Comparison of ENCODE assay signal across 29 mouse cellular contexts in the genomic region with DNA sequence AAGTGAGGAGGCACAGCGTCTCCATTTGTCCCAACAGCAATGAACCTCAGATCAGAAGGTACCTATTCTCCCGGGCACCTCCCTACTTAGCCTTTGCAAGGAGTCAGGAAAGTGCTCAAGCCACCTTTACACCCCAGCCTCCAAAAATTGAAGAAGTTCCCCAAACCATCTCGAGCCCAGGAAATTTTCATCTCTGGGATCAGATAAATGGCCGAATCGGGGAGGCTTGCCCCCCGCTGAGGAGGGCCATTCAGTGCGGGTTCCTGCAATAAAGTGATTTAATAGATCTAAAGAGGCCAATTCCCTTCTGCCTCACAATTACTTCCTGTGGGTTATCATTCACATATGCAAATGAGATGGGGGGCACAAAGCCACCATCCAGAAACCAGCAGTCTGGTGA. TPM values are rescaled to one million over a fixed set of nuclear protein-coding genes. Genes with fewer than 3 reads are reported as not detected.
DNase-seq lines count a peak whose midpoint lies in the region; ATAC-seq lines count a peak whose summit lies in the region.
"Had no signal": no experiment of that assay in that cellular context is flagged by ENCODE, and none has a peak within 500 bp of the region (broad histone marks: within the 10 kb centered on the region; RNA-seq: fewer than 3 reads in every experiment).

No protein-coding gene starts in this region.

- H3K27ac ChIP-seq in heart, embryonic 11.5 days (ENCODE audit: low read depth, low read length), result peak overlapping the region; percentile 22; the same call in 1 of the 2 replicates
- H3K27ac ChIP-seq in midbrain, embryonic 11.5 days (ENCODE audit: low read depth, low read length), result peak overlapping the region; percentile 52; the same call in 1 of the 2 replicates
- no peak overlapping the region for H3K27ac ChIP-seq in midbrain, embryonic 16.5 days (ENCODE audit: low read length)
- H3K27ac ChIP-seq in ES-E14 (ENCODE audit: insufficient read depth, low read depth, low read length, poor library complexity, severe bottlenecking), result peak overlapping the region; percentile 71
- H3K27ac ChIP-seq in limb, embryonic 12.5 days, result no peak overlapping the region
- H3K27ac ChIP-seq: embryonic facial prominence, embryonic 12.5 days; gastrocnemius, adult 2 months; heart, embryonic 13.5 days; left cerebral cortex, adult 2 months; limb, embryonic 13.5 days had no signal

- H3K27me3 ChIP-seq in heart, embryonic 11.5 days (ENCODE audit: control insufficient read depth, insufficient read depth, low read length), result peaks cover 26% of the 10 kb centered on the region
- no peaks in the 10 kb centered on the region for H3K27me3 ChIP-seq in midbrain, embryonic 11.5 days (ENCODE audit: control insufficient read depth, insufficient read depth, low read length)
- H3K27me3 ChIP-seq in midbrain, embryonic 16.5 days (ENCODE audit: control insufficient read depth, insufficient read depth, low read depth, low read length), result peaks cover 20% of the 10 kb centered on the region
- peaks cover 38% of the 10 kb centered on the region for H3K27me3 ChIP-seq in limb, embryonic 12.5 days

- H3K4me2 ChIP-seq in heart, embryonic 11.5 days, result 0 out of 2 replicates have a peak overlapping the region, but pooled peaks have one; percentile 8
- H3K4me2 ChIP-seq in midbrain, embryonic 11.5 days, result peak overlapping the region; percentile 80
- H3K4me2 ChIP-seq in midbrain, embryonic 16.5 days (ENCODE audit: low read length), result no peak overlapping the region
- H3K4me2 ChIP-seq in limb, embryonic 12.5 days, result peak overlapping the region; percentile 66
- H3K4me2 ChIP-seq: limb, embryonic 13.5 days had no signal

- no peaks in the 10 kb centered on the region for H3K36me3 ChIP-seq in heart, embryonic 11.5 days (ENCODE audit: control insufficient read depth, insufficient read depth, low read length)
- H3K36me3 ChIP-seq in midbrain, embryonic 11.5 days (ENCODE audit: control insufficient read depth, insufficient read depth, low read length), result no peaks in the 10 kb centered on the region
- H3K36me3 ChIP-seq in midbrain, embryonic 16.5 days (ENCODE audit: control insufficient read depth, insufficient read depth, low read length), result no peaks in the 10 kb centered on the region
- H3K36me3 ChIP-seq in ES-E14 (ENCODE audit: control insufficient read depth, insufficient read depth, low read length, poor library complexity, severe bottlenecking), result peaks cover 5% of the 10 kb centered on the region; the same call in 1 of the 2 replicates
- no peaks in the 10 kb centered on the region for H3K36me3 ChIP-seq in limb, embryonic 12.5 days
- H3K36me3 ChIP-seq: embryonic facial prominence, embryonic 12.5 days; heart, embryonic 13.5 days; limb, embryonic 13.5 days had no signal

- WGBS in heart, embryonic 11.5 days (ENCODE audit: insufficient replicate concordance), result 10% methylated on average over 7 of the region's 7 CpGs
- 3% methylated on average over 7 of the region's 7 CpGs for WGBS in midbrain, embryonic 11.5 days
- WGBS in midbrain, embryonic 16.5 days, result 4% methylated on average over 7 of the region's 7 CpGs
- WGBS in limb, embryonic 12.5 days, result 3% methylated on average over 7 of the region's 7 CpGs

- no peak for DNase-seq in heart, adult 8-10 months (ENCODE audit: low spot score)
- peak; percentile 89 for DNase-seq in midbrain, embryonic 11.5 days (ENCODE audit: low spot score, missing footprints)
- DNase-seq in ES-E14 (ENCODE audit: low read depth, low spot score), result no peak
- no peak for DNase-seq in right cerebral cortex, adult 18-20 months
- DNase-seq: adrenal gland, postnatal 14 days; B cell, adult 2 months; cerebellum, adult 9-11 months; gastrocnemius, adult 2 months; kidney, adult 9 months; kidney, postnatal 36 days; lung, adult 18-20 months; lung, postnatal 14 days; thymus, postnatal 36 days had no signal

- in situ Hi-C loops in ES-E14 (cut with MboI; ENCODE audit: low sequenced_read_pairs in 2 of 2, unreplicated experiment in 2 of 2), result no loop called here

- ATAC-seq in heart, embryonic 11.5 days (replicated peaks; ENCODE audit: insufficient number of reproducible peaks, low FRiP score, low TSS enrichment), result no peak
- no peak for ATAC-seq in midbrain, embryonic 11.5 days (ENCODE audit: low FRiP score)
- ATAC-seq in midbrain, embryonic 16.5 days, result no peak
- ATAC-seq in limb, embryonic 12.5 days (ENCODE audit: insufficient number of reproducible peaks, insufficient read depth, low FRiP score, low TSS enrichment, low read depth), result no peak
- ATAC-seq in megakaryocyte-erythroid progenitor cell, adult 5-6 weeks (replicated peaks; ENCODE audit: low FRiP score, low TSS enrichment, poor library complexity, severe bottlenecking), result no peak
- ATAC-seq: inflammation-experienced regulatory T-cells, adult 6 months; Patski had no signal

- H3K4me3 ChIP-seq in heart, embryonic 11.5 days (ENCODE audit: low read depth, low read length), result no peak overlapping the region
- peak overlapping the region; percentile 61 for H3K4me3 ChIP-seq in midbrain, embryonic 11.5 days (ENCODE audit: low read depth, low read length)
- no peak overlapping the region for H3K4me3 ChIP-seq in midbrain, embryonic 16.5 days (ENCODE audit: low read depth, low read length)
- H3K4me3 ChIP-seq in ES-E14 (ENCODE audit: insufficient read depth in 1 of 2, low read depth in 1 of 2, low read length in 2 of 2, poor library complexity in 1 of 2, severe bottlenecking in 1 of 2), result peak overlapping the region in 1 of 2 experiments; percentile 41; a peak in 2 of 4 replicates
- no peak overlapping the region for H3K4me3 ChIP-seq in limb, embryonic 12.5 days (replicated peaks)
- H3K4me3 ChIP-seq: embryonic facial prominence, embryonic 12.5 days; erythroblast, embryonic 14.5 days; gastrocnemius, adult 2 months; left cerebral cortex, adult 2 months; limb, embryonic 13.5 days; myocyte had no signal

- no peaks in the 10 kb centered on the region for H3K9me3 ChIP-seq in heart, embryonic 11.5 days (replicated peaks; ENCODE audit: control insufficient read depth, low read length)
- no peaks in the 10 kb centered on the region for H3K9me3 ChIP-seq in midbrain, embryonic 11.5 days (ENCODE audit: control insufficient read depth, low read length)
- no peaks in the 10 kb centered on the region for H3K9me3 ChIP-seq in midbrain, embryonic 16.5 days (replicated peaks; ENCODE audit: control insufficient read depth, low read length, poor library complexity, severe bottlenecking)
- H3K9me3 ChIP-seq in ES-E14 (ENCODE audit: control insufficient read depth, insufficient read depth, low read depth, low read length), result no peaks in the 10 kb centered on the region
- no peaks in the 10 kb centered on the region for H3K9me3 ChIP-seq in limb, embryonic 12.5 days
- H3K9me3 ChIP-seq: embryonic facial prominence, embryonic 12.5 days; heart, embryonic 13.5 days; limb, embryonic 13.5 days had no signal

- peaks cover 65% of the 10 kb centered on the region for H3K4me1 ChIP-seq in heart, embryonic 11.5 days (ENCODE audit: control insufficient read depth, insufficient read depth, low read length)
- peaks cover 73% of the 10 kb centered on the region for H3K4me1 ChIP-seq in midbrain, embryonic 11.5 days (ENCODE audit: control insufficient read depth, insufficient read depth, low read length)
- peaks cover 26% of the 10 kb centered on the region for H3K4me1 ChIP-seq in midbrain, embryonic 16.5 days (ENCODE audit: control insufficient read depth, insufficient read depth, low read length)
- peaks cover 3 to 4% of the 10 kb centered on the region in 2 experiments; a peak in 3 of 4 replicates for H3K4me1 ChIP-seq in ES-E14 (ENCODE audit: control insufficient read depth in 2 of 2, insufficient read depth in 2 of 2, low read length in 2 of 2, poor library complexity in 1 of 2)
- peaks cover 61% of the 10 kb centered on the region for H3K4me1 ChIP-seq in limb, embryonic 12.5 days (replicated peaks)

- H3K9ac ChIP-seq in heart, embryonic 11.5 days (ENCODE audit: low read depth, low read length), result no peak overlapping the region
- peak overlapping the region; percentile 71 for H3K9ac ChIP-seq in midbrain, embryonic 11.5 days (ENCODE audit: low read length)
- no peak overlapping the region for H3K9ac ChIP-seq in midbrain, embryonic 16.5 days (ENCODE audit: low read depth, low read length)
- peak overlapping the region; percentile 30; the same call in 1 of the 2 replicates for H3K9ac ChIP-seq in ES-E14 (ENCODE audit: insufficient read depth, low read depth, low read length, poor library complexity, severe bottlenecking)
- peak overlapping the region; percentile 8; the same call in 1 of the 2 replicates for H3K9ac ChIP-seq in limb, embryonic 12.5 days (replicated peaks)
- H3K9ac ChIP-seq: embryonic facial prominence, embryonic 12.5 days; heart, embryonic 13.5 days; limb, embryonic 13.5 days had no signal

RNA-seq across cellular contexts. Expression of a gene that starts 2.4 kb away (rescaled TPM):
- polyA plus RNA-seq in heart, embryonic 11.5 days (2014; fragmentation: Nextera tagmentation; extraction: Ambion mirVana), result 0.21 and 0.30 TPM in 2 replicates
- total RNA-seq in heart, adult 8-10 months (2022), result not detected
- polyA plus RNA-seq in midbrain, embryonic 11.5 days (2014; fragmentation: Nextera tagmentation; extraction: Ambion mirVana), result 4.7 and 5.6 TPM in 2 replicates
- 0.37 and 0.44 TPM in 2 replicates for polyA plus RNA-seq in midbrain, embryonic 16.5 days (2015; fragmentation: Nextera tagmentation; extraction: Ambion mirVana)
- 84.7 and 134 TPM in 2 replicates for total RNA-seq in ES-E14 (2012; rRNA removed)
- polyA plus RNA-seq in limb, embryonic 12.5 days (2016; fragmentation: Nextera tagmentation; extraction: Ambion mirVana), result 0.42 and 0.51 TPM in 2 replicates
- not detected in 2 replicates for total RNA-seq in megakaryocyte-erythroid progenitor cell, adult 5-6 weeks (2014; fragmentation: Nextera tagmentation)
- 0.23 TPM in 1 of 2 replicates, not detected in the other for total RNA-seq in megakaryocyte-erythroid progenitor cell, adult 5-6 weeks (2017)
- total RNA-seq: adrenal gland, postnatal 14 days; heart, postnatal 25 days; left cerebral cortex, adult 2 months had no signal
- polyA plus RNA-seq: cortical plate, adult 2 months; erythroblast, embryonic 14.5 days; gonadal fat pad, adult 2 months; Patski had no signal

RNA-seq across cellular contexts. Expression of a gene that starts 15.5 kb away (rescaled TPM):
- polyA plus RNA-seq in heart, embryonic 11.5 days (2014; fragmentation: Nextera tagmentation; extraction: Ambion mirVana), result 35.3 and 35.6 TPM in 2 replicates
- total RNA-seq in heart, adult 8-10 months (2022), result 10 to 100 TPM; 33.6 to 44.8 (median 36.3) TPM
- polyA plus RNA-seq in midbrain, embryonic 11.5 days (2014; fragmentation: Nextera tagmentation; extraction: Ambion mirVana), result 38.9 and 42.4 TPM in 2 replicates
- 45.7 and 48.6 TPM in 2 replicates for polyA plus RNA-seq in midbrain, embryonic 16.5 days (2015; fragmentation: Nextera tagmentation; extraction: Ambion mirVana)
- 20.9 and 24.6 TPM in 2 replicates for total RNA-seq in ES-E14 (2012; rRNA removed)
- 40.4 and 49.7 TPM in 2 replicates for polyA plus RNA-seq in limb, embryonic 12.5 days (2016; fragmentation: Nextera tagmentation; extraction: Ambion mirVana)
- total RNA-seq in megakaryocyte-erythroid progenitor cell, adult 5-6 weeks (2014; fragmentation: Nextera tagmentation), result 27.0 and 34.0 TPM in 2 replicates
- 10.6 and 26.2 TPM in 2 replicates for total RNA-seq in megakaryocyte-erythroid progenitor cell, adult 5-6 weeks (2017)

RNA-seq across cellular contexts. Expression of a gene that starts 37.4 kb away (rescaled TPM):
- polyA plus RNA-seq in heart, embryonic 11.5 days (2014; fragmentation: Nextera tagmentation; extraction: Ambion mirVana), result not detected in 2 replicates
- not detected for total RNA-seq in heart, adult 8-10 months (2022)
- polyA plus RNA-seq in midbrain, embryonic 11.5 days (2014; fragmentation: Nextera tagmentation; extraction: Ambion mirVana), result not detected in 2 replicates
- polyA plus RNA-seq in midbrain, embryonic 16.5 days (2015; fragmentation: Nextera tagmentation; extraction: Ambion mirVana), result not detected in 2 replicates
- total RNA-seq in ES-E14 (2012; rRNA removed), result not detected in 2 replicates
- not detected in 2 replicates for polyA plus RNA-seq in limb, embryonic 12.5 days (2016; fragmentation: Nextera tagmentation; extraction: Ambion mirVana)
- total RNA-seq in megakaryocyte-erythroid progenitor cell, adult 5-6 weeks (2014; fragmentation: Nextera tagmentation), result not detected in 2 replicates
- not detected in 2 replicates for total RNA-seq in megakaryocyte-erythroid progenitor cell, adult 5-6 weeks (2017)
- total RNA-seq: adrenal gland, postnatal 14 days; gastrocnemius, adult 2 months; heart, postnatal 25 days; left cerebral cortex, adult 2 months had no signal
- polyA plus RNA-seq: brain, embryonic 14.5 days; cortical plate, adult 2 months; embryonic facial prominence, embryonic 12.5 days; erythroblast, embryonic 14.5 days; heart, embryonic 13.5 days; limb, embryonic 13.5 days; myocyte; Patski had no signal

RNA-seq across cellular contexts. Expression of a gene that starts 44.4 kb away (rescaled TPM):
- 0.52 and 1.1 TPM in 2 replicates for polyA plus RNA-seq in heart, embryonic 11.5 days (2014; fragmentation: Nextera tagmentation; extraction: Ambion mirVana)
- total RNA-seq in heart, adult 8-10 months (2022), result under 1 TPM in 1 of 4 experiments, not detected in 3; 0.50 TPM
- 0.89 and 0.98 TPM in 2 replicates for polyA plus RNA-seq in midbrain, embryonic 11.5 days (2014; fragmentation: Nextera tagmentation; extraction: Ambion mirVana)
- 3.8 and 6.6 TPM in 2 replicates for polyA plus RNA-seq in midbrain, embryonic 16.5 days (2015; fragmentation: Nextera tagmentation; extraction: Ambion mirVana)
- 12.6 and 30.9 TPM in 2 replicates for total RNA-seq in ES-E14 (2012; rRNA removed)
- 5.6 and 6.1 TPM in 2 replicates for polyA plus RNA-seq in limb, embryonic 12.5 days (2016; fragmentation: Nextera tagmentation; extraction: Ambion mirVana)
- 0.55 TPM in 1 of 2 replicates, not detected in the other for total RNA-seq in megakaryocyte-erythroid progenitor cell, adult 5-6 weeks (2014; fragmentation: Nextera tagmentation)
- total RNA-seq in megakaryocyte-erythroid progenitor cell, adult 5-6 weeks (2017), result 0.09 TPM in 1 of 2 replicates, not detected in the other
- total RNA-seq: adrenal gland, postnatal 14 days; gastrocnemius, adult 2 months; heart, postnatal 25 days had no signal
- polyA plus RNA-seq: erythroblast, embryonic 14.5 days; heart, embryonic 13.5 days had no signal

RNA-seq across cellular contexts. Expression of a gene that starts 47.8 kb away (rescaled TPM):
- 2,081 and 2,101 TPM in 2 replicates for polyA plus RNA-seq in heart, embryonic 11.5 days (2014; fragmentation: Nextera tagmentation; extraction: Ambion mirVana)
- total RNA-seq in heart, adult 8-10 months (2022), result 100 to 1,000 TPM; 101 to 125 (median 116) TPM
- 4,130 and 4,246 TPM in 2 replicates for polyA plus RNA-seq in midbrain, embryonic 11.5 days (2014; fragmentation: Nextera tagmentation; extraction: Ambion mirVana)
- polyA plus RNA-seq in midbrain, embryonic 16.5 days (2015; fragmentation: Nextera tagmentation; extraction: Ambion mirVana), result 937 and 974 TPM in 2 replicates
- total RNA-seq in ES-E14 (2012; rRNA removed), result 196 and 205 TPM in 2 replicates
- polyA plus RNA-seq in limb, embryonic 12.5 days (2016; fragmentation: Nextera tagmentation; extraction: Ambion mirVana), result 3,165 and 3,185 TPM in 2 replicates
- total RNA-seq in megakaryocyte-erythroid progenitor cell, adult 5-6 weeks (2014; fragmentation: Nextera tagmentation), result 542 and 559 TPM in 2 replicates
- 268 and 336 TPM in 2 replicates for total RNA-seq in megakaryocyte-erythroid progenitor cell, adult 5-6 weeks (2017)

Comparison
In these comparisons a context has a peak if more than half of its experiments do, and no peak if none do; other contexts are left out.
1. H3K27ac ChIP-seq: peak in heart, embryonic 11.5 days (single experiment), midbrain, embryonic 11.5 days (single experiment) and ES-E14 (single experiment); none in midbrain, embryonic 16.5 days (single experiment) and limb, embryonic 12.5 days (single experiment).
2. H3K9ac ChIP-seq: peak in midbrain, embryonic 11.5 days (single experiment), ES-E14 (single experiment) and limb, embryonic 12.5 days (single experiment); none in heart, embryonic 11.5 days (single experiment) and midbrain, embryonic 16.5 days (single experiment).